Mouse (Mus musculus) limb, embryonic 11.5 days (tissue): ENCODE measurements at regions not wholly inside any gene's neighbourhood (a gene's known extent, or its start where the extent isn't known, plus 50 kb on each side); places are given as distances from the start of the nearest gene placed in this dataset.

Source experiments
- ATAC-seq: fragments of 200-750 bp; cut with Nextera tagmentation; 2 replicates; pipeline ENCODE4 v1.8.0; 2017; ENCODE audit warnings: low read depth; ENCODE audit not compliant: insufficient number of reproducible peaks, low FRiP score, low TSS enrichment
- DNase-seq: peaks from one replicate; pipeline ENCODE4 v3.0.0-alpha.2; 2015; ENCODE audit warnings: low spot score
- H3K27ac ChIP-seq: fragments of 300-500 bp; sonication (generic); replicated peaks from 2 replicates; pipeline ENCODE4 v1.5.1; 2014; ENCODE audit warnings: low read depth, mild to moderate bottlenecking, low read length
- H3K27me3 ChIP-seq: fragments of 300-500 bp; sonication (generic); 2 replicates; pipeline ENCODE4 v1.6.1; 2014; ENCODE audit warnings: mild to moderate bottlenecking, low read length, mixed read lengths; ENCODE audit not compliant: control insufficient read depth, insufficient read depth
- H3K36me3 ChIP-seq: fragments of 300-500 bp; sonication (generic); 2 replicates; pipeline ENCODE4 v1.6.1; 2014; ENCODE audit warnings: mild to moderate bottlenecking, low read length, moderate library complexity, mixed read lengths; ENCODE audit not compliant: control insufficient read depth, insufficient read depth
- H3K4me1 ChIP-seq: fragments of 300-500 bp; sonication (generic); 2 replicates; pipeline ENCODE4 v1.6.1; 2014; ENCODE audit warnings: low read length, mixed read lengths; ENCODE audit not compliant: control insufficient read depth, insufficient read depth
- H3K4me2 ChIP-seq: fragments of 300-500 bp; sonication (generic); 2 replicates; pipeline ENCODE4 v1.6.1; 2014; ENCODE audit warnings: low read depth, mild to moderate bottlenecking, moderate library complexity; ENCODE audit not compliant: severe bottlenecking
- H3K4me3 ChIP-seq: fragments of 300-500 bp; sonication (generic); 2 replicates; pipeline ENCODE4 v1.5.1; 2014; ENCODE audit warnings: low read depth, low read length
- H3K9ac ChIP-seq: fragments of 300-500 bp; sonication (generic); 2 replicates; pipeline ENCODE4 v1.6.1; 2014; ENCODE audit warnings: mild to moderate bottlenecking, low read length
- H3K9me3 ChIP-seq: fragments of 300-500 bp; sonication (generic); 2 replicates; pipeline ENCODE4 v1.6.1; 2016; ENCODE audit warnings: low read length; ENCODE audit not compliant: control insufficient read depth
- WGBS: fragments of 180-500 bp; shearing (Covaris S2); extraction: QIAGEN DNeasy Blood & Tissue Kit; methylation state at CpG from one replicate; pipeline ENCODE4 v1.1.7; 2014; 5-methylcytosine and 5-hydroxymethylcytosine counted together

GRCm38 (mm10) chr10:67706436-67706835, 157.7 kb upstream of the Ado start:
- Histone ChIP-seq H3K9me3 (no peaks in the 10 kb centered on the region), H3K27ac (no peak overlapping the region), H3K4me3 (no peak overlapping the region), H3K4me2 (no peak overlapping the region), H3K4me1 (no peaks in the 10 kb centered on the region), H3K36me3 (no peaks in the 10 kb centered on the region), H3K27me3 (no peaks in the 10 kb centered on the region), H3K9ac (no peak overlapping the region)
- DNase-seq = no peak
- WGBS = 76% methylated on average over 7 of the region's 7 CpGs
- ATAC-seq = no peak

- Histone ChIP-seq H3K9ac (no peak overlapping the region), H3K27ac (no peak overlapping the region), H3K36me3 (no peaks in the 10 kb centered on the region), H3K4me1 (no peaks in the 10 kb centered on the region), H3K27me3 (no peaks in the 10 kb centered on the region), H3K9me3 (no peaks in the 10 kb centered on the region), H3K4me3 (no peak overlapping the region), H3K4me2 (no peak overlapping the region)
- DNase-seq (no peak), ATAC-seq (no peak)
- WGBS = 72% methylated on average over 9 of the region's 9 CpGs
Observed at GRCm38 (mm10) chr10:67702783-67703455, 154.2 kb upstream of the Ado start.

- H3K9ac ChIP-seq = no peak overlapping the region
- H3K4me3 ChIP-seq = no peak overlapping the region
- H3K27ac ChIP-seq = no peak overlapping the region
- H3K36me3 ChIP-seq = no peaks in the 10 kb centered on the region
- no peaks in the 10 kb centered on the region for H3K27me3 ChIP-seq
- no peak for ATAC-seq
- no peaks in the 10 kb centered on the region for H3K4me1 ChIP-seq
- 67% methylated on average over 16 of the region's 16 CpGs for WGBS
- H3K4me2 ChIP-seq = no peak overlapping the region
- H3K9me3 ChIP-seq = no peaks in the 10 kb centered on the region
- DNase-seq = no peak
Observed at GRCm38 (mm10) chr10:67697401-67698195, 148.8 kb upstream of the Ado start.

GRCm38 (mm10) chr10:67695891-67696853, 147.4 kb upstream of the Ado start:
- Histone ChIP-seq H3K4me1 (no peaks in the 10 kb centered on the region), H3K27me3 (no peaks in the 10 kb centered on the region), H3K27ac (no peak overlapping the region), H3K4me2 (no peak overlapping the region), H3K9ac (no peak overlapping the region), H3K4me3 (no peak overlapping the region), H3K36me3 (no peaks in the 10 kb centered on the region), H3K9me3 (no peaks in the 10 kb centered on the region)
- 65% methylated on average over 10 of the region's 10 CpGs for WGBS
- ATAC-seq = no peak
- DNase-seq = no peak

GRCm38 (mm10) chr10:67694751-67695150, 146.0 kb upstream of the Ado start:
- DNase-seq (no peak), ATAC-seq (no peak)
- H3K27ac ChIP-seq = no peak overlapping the region
- H3K9me3 ChIP-seq = no peaks in the 10 kb centered on the region
- no peaks in the 10 kb centered on the region for H3K36me3 ChIP-seq
- H3K27me3 ChIP-seq = no peaks in the 10 kb centered on the region
- no peaks in the 10 kb centered on the region for H3K4me1 ChIP-seq
- WGBS = 93% methylated on average over 4 of the region's 4 CpGs
- no peak overlapping the region for H3K9ac ChIP-seq
- H3K4me3 ChIP-seq = no peak overlapping the region
- H3K4me2 ChIP-seq = no peak overlapping the region

GRCm38 (mm10) chr10:67693586-67693985, 144.8 kb upstream of the Ado start:
- Histone ChIP-seq H3K9ac (no peak overlapping the region), H3K27ac (no peak overlapping the region), H3K4me2 (no peak overlapping the region), H3K36me3 (no peaks in the 10 kb centered on the region), H3K4me3 (no peak overlapping the region), H3K4me1 (no peaks in the 10 kb centered on the region), H3K9me3 (no peaks in the 10 kb centered on the region), H3K27me3 (no peaks in the 10 kb centered on the region)
- DNase-seq (no peak), ATAC-seq (no peak)
- 91% methylated on average over 4 of the region's 4 CpGs for WGBS

GRCm38 (mm10) chr10:67689944-67690670, 141.4 kb upstream of the Ado start:
- no peaks in the 10 kb centered on the region for H3K4me1 ChIP-seq

GRCm38 (mm10) chr10:67679382-67679781, 130.6 kb upstream of the Ado start:
- Histone ChIP-seq H3K27me3 (no peaks in the 10 kb centered on the region), H3K4me1 (no peaks in the 10 kb centered on the region), H3K36me3 (no peaks in the 10 kb centered on the region), H3K27ac (no peak overlapping the region), H3K9me3 (no peaks in the 10 kb centered on the region), H3K4me2 (no peak overlapping the region), H3K9ac (no peak overlapping the region), H3K4me3 (no peak overlapping the region)
- DNase-seq (no peak), ATAC-seq (no peak)
- 94% methylated on average over 4 of the region's 4 CpGs for WGBS

More at GRCm38 (mm10) chr10:67689944-67690670, 141.4 kb upstream of the Ado start:
- Histone ChIP-seq H3K4me2 (no peak overlapping the region), H3K9ac (no peak overlapping the region), H3K4me3 (no peak overlapping the region), H3K27ac (no peak overlapping the region), H3K27me3 (no peaks in the 10 kb centered on the region), H3K9me3 (no peaks in the 10 kb centered on the region), H3K36me3 (no peaks in the 10 kb centered on the region)
- no peak for DNase-seq
- 88% methylated on average over 15 of the region's 15 CpGs for WGBS
- ATAC-seq = no peak
